Mouse (Mus musculus): ENCODE results near the gene Hhat. TPM values are rescaled to one million over a fixed set of nuclear protein-coding genes. Genes with fewer than 3 reads are reported as not detected.

Gene Hhat
- polyA plus RNA-seq, 1 experiment from 2014 or later, result 3.6 TPM

DNA sequence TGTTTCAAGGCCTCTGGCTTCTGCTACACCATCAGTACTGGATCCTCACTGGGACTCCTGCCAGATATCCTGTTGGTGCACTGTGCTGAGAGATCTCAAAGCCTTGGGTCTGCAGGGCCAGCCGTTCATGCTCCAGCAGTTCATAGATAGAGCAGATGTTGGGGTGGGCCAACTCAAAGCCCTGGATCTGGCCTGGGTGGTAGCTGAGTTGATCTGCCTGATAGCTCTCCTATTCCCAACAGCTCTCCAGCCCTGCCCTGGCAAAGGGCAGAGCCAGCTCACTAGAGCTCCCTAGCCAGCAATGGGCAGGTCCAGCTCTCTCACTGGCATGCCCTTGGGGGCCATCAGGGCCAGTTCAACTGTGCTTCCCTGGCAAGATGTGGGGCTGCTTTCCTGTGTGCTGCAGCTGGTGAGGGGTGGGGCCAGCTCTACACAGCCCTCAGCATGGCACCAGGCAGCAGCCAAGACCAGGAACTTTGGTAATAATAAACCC, 74.6 kb downstream of the Hhat start:
- no peak for DNase-seq (ENCODE audit: low spot score)
- ATAC-seq (ENCODE audit: low FRiP score, low TSS enrichment), result no peak
- Histone ChIP-seq H3K36me3 (ENCODE audit: control insufficient read depth, insufficient read depth, low read length) (no peaks in the 10 kb centered on the region), H3K27ac (replicated peaks) (no peak overlapping the region), H3K27me3 (ENCODE audit: control insufficient read depth, insufficient read depth, low read length) (no peaks in the 10 kb centered on the region), H3K4me1 (replicated peaks; ENCODE audit: control insufficient read depth, insufficient read depth) (no peaks in the 10 kb centered on the region), H3K9me3 (ENCODE audit: control insufficient read depth, low read length) (no peaks in the 10 kb centered on the region), H3K4me3 (ENCODE audit: low read depth, low read length) (no peak overlapping the region), H3K4me2 (replicated peaks; ENCODE audit: low read depth) (no peak overlapping the region), H3K9ac (ENCODE audit: low read length) (no peak overlapping the region)
- 37% methylated on average over 1 of the region's 1 CpGs for WGBS
- TF ChIP-seq EP300 (optimal IDR thresholded peaks at IDR 0.05), result no peak
- TF ChIP-seq CTCF (IDR thresholded peaks at IDR 0.05; ENCODE audit: low read depth), result no peak

- no peaks in the 10 kb centered on the region for H3K27me3 ChIP-seq (ENCODE audit: control insufficient read depth, insufficient read depth, low read length)
- TF ChIP-seq EP300 (optimal IDR thresholded peaks at IDR 0.05) (no peak), CTCF (IDR thresholded peaks at IDR 0.05; ENCODE audit: low read depth) (no peak)
- H3K9me3 ChIP-seq (ENCODE audit: control insufficient read depth, low read length), result no peaks in the 10 kb centered on the region
- 94% methylated on average over 10 of the region's 10 CpGs for WGBS
- no peak overlapping the region for H3K4me2 ChIP-seq (replicated peaks; ENCODE audit: low read depth)
- H3K4me3 ChIP-seq (ENCODE audit: low read depth, low read length), result no peak overlapping the region
- H3K36me3 ChIP-seq (ENCODE audit: control insufficient read depth, insufficient read depth, low read length), result no peaks in the 10 kb centered on the region
- ATAC-seq (ENCODE audit: low FRiP score, low TSS enrichment) (no peak), DNase-seq (ENCODE audit: low spot score) (no peak)
- no peak overlapping the region for H3K9ac ChIP-seq (ENCODE audit: low read length)
- H3K27ac ChIP-seq (replicated peaks), result no peak overlapping the region
- no peaks in the 10 kb centered on the region for H3K4me1 ChIP-seq (replicated peaks; ENCODE audit: control insufficient read depth, insufficient read depth)
These were observed 77.4 kb downstream of the Hhat start for GRCm38 (mm10) chr1:192693644-192694043.

GRCm38 (mm10) chr1:192692982-192693381, 78.0 kb downstream of the Hhat start:
- no peak for TF ChIP-seq CTCF (IDR thresholded peaks at IDR 0.05; ENCODE audit: low read depth)
- Histone ChIP-seq H3K4me1 (replicated peaks; ENCODE audit: control insufficient read depth, insufficient read depth) (no peaks in the 10 kb centered on the region), H3K4me2 (replicated peaks; ENCODE audit: low read depth) (no peak overlapping the region), H3K9ac (ENCODE audit: low read length) (no peak overlapping the region), H3K36me3 (ENCODE audit: control insufficient read depth, insufficient read depth, low read length) (no peaks in the 10 kb centered on the region), H3K27me3 (ENCODE audit: control insufficient read depth, insufficient read depth, low read length) (no peaks in the 10 kb centered on the region), H3K4me3 (ENCODE audit: low read depth, low read length) (no peak overlapping the region), H3K27ac (replicated peaks) (no peak overlapping the region), H3K9me3 (ENCODE audit: control insufficient read depth, low read length) (no peaks in the 10 kb centered on the region)
- DNase-seq (ENCODE audit: low spot score) (no peak), ATAC-seq (ENCODE audit: low FRiP score, low TSS enrichment) (no peak)
- 63% methylated on average over 7 of the region's 7 CpGs for WGBS

GRCm38 (mm10) chr1:192682219-192682951, 88.6 kb downstream of the Hhat start:
- Histone ChIP-seq H3K36me3 (ENCODE audit: control insufficient read depth, insufficient read depth, low read length) (no peaks in the 10 kb centered on the region), H3K27me3 (ENCODE audit: control insufficient read depth, insufficient read depth, low read length) (no peaks in the 10 kb centered on the region), H3K9ac (ENCODE audit: low read length) (no peak overlapping the region), H3K4me2 (replicated peaks; ENCODE audit: low read depth) (no peak overlapping the region), H3K9me3 (ENCODE audit: control insufficient read depth, low read length) (no peaks in the 10 kb centered on the region), H3K4me1 (replicated peaks; ENCODE audit: control insufficient read depth, insufficient read depth) (no peaks in the 10 kb centered on the region), H3K4me3 (ENCODE audit: low read depth, low read length) (no peak overlapping the region), H3K27ac (replicated peaks) (no peak overlapping the region)
- ATAC-seq (ENCODE audit: low FRiP score, low TSS enrichment), result no peak
- TF ChIP-seq EP300 (optimal IDR thresholded peaks at IDR 0.05) (no peak), CTCF (IDR thresholded peaks at IDR 0.05; ENCODE audit: low read depth) (no peak)
- DNase-seq (ENCODE audit: low spot score), result no peak
- 81% methylated on average over 4 of the region's 4 CpGs for WGBS

DNA sequence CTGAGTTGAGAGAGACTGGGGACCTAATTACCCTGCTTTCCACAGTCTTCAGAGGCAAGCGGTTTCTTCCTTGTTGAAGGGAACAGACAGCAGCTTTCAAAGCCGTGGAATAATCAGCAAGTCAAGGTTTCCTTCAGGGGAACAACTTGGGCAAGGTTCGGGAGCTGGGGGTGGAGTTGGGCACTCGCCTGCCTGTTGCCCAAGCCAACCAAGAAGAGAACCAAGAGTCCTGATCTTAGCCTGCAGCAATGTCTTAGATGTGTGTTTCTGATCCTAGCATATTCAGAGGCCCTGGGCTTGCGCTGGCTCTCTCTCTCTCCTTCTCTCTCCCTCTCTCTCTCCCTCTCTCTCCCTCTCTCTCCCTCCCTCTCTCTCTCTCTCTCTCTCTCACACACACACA, 93.8 kb downstream of the Hhat start:
- no peak overlapping the region for H3K4me3 ChIP-seq (ENCODE audit: low read depth, low read length)

DNA sequence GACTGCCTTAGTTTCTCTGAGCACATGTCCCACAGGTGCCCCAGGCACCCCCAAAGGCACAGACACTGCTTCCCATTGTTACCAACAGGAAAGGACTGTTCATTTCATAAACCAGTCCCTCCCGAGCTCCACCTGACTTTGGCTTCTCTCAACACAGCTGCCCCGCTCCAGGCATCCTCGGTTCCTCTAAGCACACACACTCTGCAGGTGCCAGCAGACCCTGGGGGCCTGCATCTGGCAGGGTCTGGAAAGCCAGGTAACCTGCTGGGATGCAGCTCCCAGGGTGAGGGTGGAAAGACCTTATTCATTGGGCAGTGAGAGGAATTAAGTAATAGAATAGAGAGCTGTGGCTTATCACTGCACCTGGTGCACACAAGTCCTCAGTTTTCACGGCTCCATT, 107.4 kb downstream of the Hhat start:
- WGBS, result 44% methylated on average over 4 of the region's 4 CpGs

More for the DNA sequence above, 93.8 kb downstream of the Hhat start:
- Histone ChIP-seq H3K9me3 (ENCODE audit: control insufficient read depth, low read length) (no peaks in the 10 kb centered on the region), H3K9ac (ENCODE audit: low read length) (no peak overlapping the region), H3K4me2 (replicated peaks; ENCODE audit: low read depth) (no peak overlapping the region), H3K27me3 (ENCODE audit: control insufficient read depth, insufficient read depth, low read length) (no peaks in the 10 kb centered on the region), H3K4me1 (replicated peaks; ENCODE audit: control insufficient read depth, insufficient read depth) (no peaks in the 10 kb centered on the region), H3K36me3 (ENCODE audit: control insufficient read depth, insufficient read depth, low read length) (no peaks in the 10 kb centered on the region), H3K27ac (replicated peaks) (no peak overlapping the region)
- no peak for TF ChIP-seq EP300 (optimal IDR thresholded peaks at IDR 0.05)
- no peak for TF ChIP-seq CTCF (IDR thresholded peaks at IDR 0.05; ENCODE audit: low read depth)
- DNase-seq (ENCODE audit: low spot score), result no peak
- no peak for ATAC-seq (ENCODE audit: low FRiP score, low TSS enrichment)
- 83% methylated on average over 5 of the region's 5 CpGs for WGBS

More for the DNA sequence above, 107.4 kb downstream of the Hhat start:
- no peak overlapping the region for H3K27ac ChIP-seq (replicated peaks)
- no peak for TF ChIP-seq EP300 (optimal IDR thresholded peaks at IDR 0.05)
- H3K36me3 ChIP-seq (ENCODE audit: control insufficient read depth, insufficient read depth, low read length), result no peaks in the 10 kb centered on the region
- H3K4me2 ChIP-seq (replicated peaks; ENCODE audit: low read depth), result no peak overlapping the region
- no peak overlapping the region for H3K4me3 ChIP-seq (ENCODE audit: low read depth, low read length)
- no peak for ATAC-seq (ENCODE audit: low FRiP score, low TSS enrichment)
- no peaks in the 10 kb centered on the region for H3K9me3 ChIP-seq (ENCODE audit: control insufficient read depth, low read length)
- DNase-seq (ENCODE audit: low spot score), result no peak
- no peaks in the 10 kb centered on the region for H3K27me3 ChIP-seq (ENCODE audit: control insufficient read depth, insufficient read depth, low read length)
- no peaks in the 10 kb centered on the region for H3K4me1 ChIP-seq (replicated peaks; ENCODE audit: control insufficient read depth, insufficient read depth)
- no peak overlapping the region for H3K9ac ChIP-seq (ENCODE audit: low read length)

Data from stomach, postnatal 0 days (tissue).